In the genomic region with DNA sequence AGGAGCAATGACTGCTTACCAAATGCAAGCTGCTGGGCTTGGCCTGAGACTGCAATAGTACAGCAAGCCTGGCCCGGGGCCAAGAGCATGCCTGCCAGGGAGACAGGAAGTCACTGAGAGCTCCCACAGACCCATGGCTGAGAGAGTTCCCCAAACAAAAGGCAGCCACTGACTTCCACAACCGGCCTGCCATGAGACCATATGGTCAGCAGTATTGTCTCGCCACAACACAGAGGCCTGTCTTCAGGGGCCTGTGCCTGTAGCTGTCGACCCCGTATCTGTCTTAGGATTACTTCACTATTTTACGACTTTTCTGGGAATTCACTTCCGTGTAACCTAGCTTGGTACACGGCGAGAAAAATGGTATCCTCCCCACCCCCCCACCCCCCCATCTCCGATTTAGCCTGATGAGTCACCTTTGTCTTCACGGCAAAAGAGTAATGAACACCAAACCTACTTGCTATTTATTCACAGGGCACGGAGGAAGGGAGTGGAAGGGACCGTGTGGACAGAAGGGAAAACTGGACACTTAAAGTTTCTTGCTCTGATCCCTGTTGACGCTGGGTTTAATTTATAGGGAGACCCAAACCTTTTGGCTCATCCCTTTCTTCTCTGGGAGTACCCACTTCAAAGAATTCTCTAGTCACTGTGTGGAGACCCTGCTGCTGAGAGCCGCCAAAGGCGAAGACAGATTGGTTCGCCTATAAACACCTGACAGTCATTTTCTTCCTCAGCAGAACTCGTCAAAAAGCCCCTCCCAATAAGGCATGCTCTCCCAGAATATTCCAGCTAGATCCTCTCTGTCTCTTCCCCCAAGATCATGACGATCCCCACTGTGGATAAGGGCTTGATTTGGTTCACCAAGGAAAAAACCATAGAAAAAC, we compare ENCODE assay signal across 8 mouse cellular contexts. TPM values are rescaled to one million over a fixed set of nuclear protein-coding genes. Genes with fewer than 3 reads are reported as not detected.
DNase-seq lines count a peak whose midpoint lies in the region; ATAC-seq and TF ChIP-seq lines count a peak whose summit lies in the region.

No protein-coding gene starts in this region.

- peak; percentile 39 for DNase-seq in R1 (ENCODE audit: low read depth, low spot score)
- DNase-seq in cerebellum, postnatal 36 days, result peak; percentile 99 to 100
- DNase-seq in gastrocnemius, adult 2 months, result peak; percentile 96
- DNase-seq in layer of hippocampus, postnatal 36 days, result peak; percentile 77 to 80
- DNase-seq in lung, postnatal 10 days, result peak; percentile 98
- peak; percentile 88 for DNase-seq in ovary, adult 18-20 months (ENCODE audit: low spot score)
- DNase-seq in thymus, adult 2 months, result peak; percentile 83

- peak; percentile 32; the same call in 1 of the 2 replicates for TF ChIP-seq POLR2A in thymus, adult 2 months (IDR thresholded peaks at IDR 0.05; ENCODE audit: control insufficient read depth, extremely low read depth, insufficient read depth, low read length, poor library complexity)

- H3K4me3 ChIP-seq in gastrocnemius, adult 2 months, result peak overlapping the region; percentile 67
- H3K4me3 ChIP-seq in hindbrain, embryonic 15.5 days, result no peak overlapping the region
- H3K4me3 ChIP-seq in thymus, adult 2 months (ENCODE audit: control insufficient read depth, insufficient read depth, low read length), result peak overlapping the region; percentile 51

- no peak for TF ChIP-seq CTCF in gastrocnemius, adult 2 months (IDR thresholded peaks at IDR 0.05)
- no peak for TF ChIP-seq CTCF in thymus, adult 2 months (IDR thresholded peaks at IDR 0.05; ENCODE audit: borderline replicate concordance, control insufficient read depth, extremely low read depth, insufficient read depth, low read length, poor library complexity)

- H3K4me2 ChIP-seq in hindbrain, embryonic 15.5 days, result peak overlapping the region; percentile 40

- H3K36me3 ChIP-seq in hindbrain, embryonic 15.5 days, result no peaks in the 10 kb centered on the region
- H3K36me3 ChIP-seq in thymus, adult 2 months (ENCODE audit: control insufficient read depth, insufficient read depth, low read length), result no peaks in the 10 kb centered on the region

- intact Hi-C loops in gastrocnemius, adult 2 months (cut with DNase I), result no loop called here

- ATAC-seq in hindbrain, embryonic 15.5 days (ENCODE audit: low FRiP score, low read depth), result peak; percentile 92

- no peaks in the 10 kb centered on the region for H3K27me3 ChIP-seq in hindbrain, embryonic 15.5 days
- H3K27me3 ChIP-seq in thymus, adult 2 months (ENCODE audit: control insufficient read depth, insufficient read depth, low read length), result no peaks in the 10 kb centered on the region

- H3K9me3 ChIP-seq in hindbrain, embryonic 15.5 days, result no peaks in the 10 kb centered on the region

- WGBS in hindbrain, embryonic 15.5 days, result 12% methylated on average over 19 of the region's 19 CpGs
- 7% methylated on average over 19 of the region's 19 CpGs for WGBS in thymus, adult 2 months

- peak overlapping the region; percentile 83 for H3K27ac ChIP-seq in gastrocnemius, adult 2 months
- peak overlapping the region; percentile 79 for H3K27ac ChIP-seq in hindbrain, embryonic 15.5 days (replicated peaks)
- peak overlapping the region; percentile 68 for H3K27ac ChIP-seq in thymus, adult 2 months (ENCODE audit: control insufficient read depth, insufficient read depth, low read length)

- no peak overlapping the region for H3K9ac ChIP-seq in hindbrain, embryonic 15.5 days

- peaks cover 26% of the 10 kb centered on the region for H3K4me1 ChIP-seq in hindbrain, embryonic 15.5 days (replicated peaks)
- peaks cover 9% of the 10 kb centered on the region for H3K4me1 ChIP-seq in thymus, adult 2 months (replicated peaks; ENCODE audit: control insufficient read depth, insufficient read depth, low read length)

RNA-seq across cellular contexts. Expression of a gene that starts 16.2 kb away (rescaled TPM):
- total RNA-seq in gastrocnemius, adult 2 months (2021), result 1 to 10 TPM; 2.0 to 2.5 TPM
- 7.7 and 7.8 TPM in 2 replicates for polyA plus RNA-seq in hindbrain, embryonic 15.5 days (2015; fragmentation: Nextera tagmentation; extraction: Ambion mirVana)
- 1 to 10 TPM; 8.3 to 9.8 TPM for total RNA-seq in layer of hippocampus, postnatal 36 days (2021)
- polyA plus RNA-seq in thymus, adult 2 months (2012; rRNA removed), result 3.5 and 4.0 TPM in 2 replicates

Comparison
In these comparisons a context has a peak if more than half of its experiments do, and no peak if none do; other contexts are left out.
1. DNase-seq: peak in every context shown above with its lines; median percentile 100 in cerebellum, postnatal 36 days; 98 in lung, postnatal 10 days; 96 in gastrocnemius, adult 2 months; 88 in ovary, adult 18-20 months; 83 in thymus, adult 2 months; 78 in layer of hippocampus, postnatal 36 days; 39 in R1.